Mouse (Mus musculus) midbrain, embryonic 16.5 days (tissue): ENCODE measurements around the gene Slc22a17. TPM values are rescaled to one million over a fixed set of nuclear protein-coding genes. Genes with fewer than 3 reads are reported as not detected.
"Not testable (repeated sequence)": the region's sequence is repeated elsewhere in the genome, so short reads cannot be mapped to it uniquely, and the experiment has no call there.

Experiments used
- ATAC-seq: fragments of 200-750 bp; cut with Nextera tagmentation; 2 replicates; pipeline ENCODE4 v1.8.0; 2017; ENCODE audit warnings: moderate TSS enrichment
- H3K27ac ChIP-seq: fragments of 300-500 bp; sonication (generic); 2 replicates; pipeline ENCODE4 v1.5.1; 2014; ENCODE audit warnings: mild to moderate bottlenecking, low read length, mixed read lengths
- H3K27me3 ChIP-seq: fragments of 300-500 bp; sonication (generic); 2 replicates; pipeline ENCODE4 v1.6.1; 2014; ENCODE audit warnings: low read depth, low read length, mixed read lengths; ENCODE audit not compliant: control insufficient read depth, insufficient read depth
- H3K36me3 ChIP-seq: fragments of 300-500 bp; sonication (generic); 2 replicates; pipeline ENCODE4 v1.6.1; 2014; ENCODE audit warnings: mild to moderate bottlenecking, low read length, moderate library complexity, mixed read lengths; ENCODE audit not compliant: control insufficient read depth, insufficient read depth
- H3K4me1 ChIP-seq: fragments of 300-500 bp; sonication (generic); 2 replicates; pipeline ENCODE4 v1.6.1; 2014; ENCODE audit warnings: mild to moderate bottlenecking, low read length, mixed read lengths; ENCODE audit not compliant: control insufficient read depth, insufficient read depth
- H3K4me2 ChIP-seq: fragments of 300-500 bp; sonication (generic); 2 replicates; pipeline ENCODE4 v1.6.1; 2014; ENCODE audit warnings: mild to moderate bottlenecking, low read length, mixed read lengths
- H3K4me3 ChIP-seq: fragments of 300-500 bp; sonication (generic); 2 replicates; pipeline ENCODE4 v1.5.1; 2014; ENCODE audit warnings: low read depth, mild to moderate bottlenecking, low read length, moderate library complexity, mixed read lengths
- H3K9ac ChIP-seq: fragments of 300-500 bp; sonication (generic); 2 replicates; pipeline ENCODE4 v1.6.1; 2014; ENCODE audit warnings: low read depth, low read length, mixed read lengths
- H3K9me3 ChIP-seq: fragments of 300-500 bp; sonication (generic); replicated peaks from 2 replicates; pipeline ENCODE4 v1.6.1; 2014; ENCODE audit warnings: mild to moderate bottlenecking, low read length, mixed read lengths; ENCODE audit not compliant: control insufficient read depth, poor library complexity, severe bottlenecking
- WGBS: fragments of 180-500 bp; shearing (Covaris S2); extraction: QIAGEN DNeasy Blood & Tissue Kit; methylation state at CpG from one replicate; pipeline ENCODE4 v1.1.7; 2014; 5-methylcytosine and 5-hydroxymethylcytosine counted together
- polyA plus RNA-seq: library from polyadenylated mRNA; unstranded; fragments of >200 nt; fragmentation: Nextera tagmentation; extraction: Ambion mirVana; gene quantifications from 2 replicates; pipeline ENCODE4 v1.2.1, GENCODE M21; 2015

Slc22a17 gene
- polyA plus RNA-seq, 1 experiment from 2014 or later = 245 TPM

GRCm38 (mm10) chr14:54954474-54954873 lies 41.5 kb upstream of the Slc22a17 start:
- Histone ChIP-seq H3K4me3 (no peak overlapping the region), H3K36me3 (no peaks in the 10 kb centered on the region), H3K9me3 (no peaks in the 10 kb centered on the region), H3K27ac (no peak overlapping the region), H3K4me2 (no peak overlapping the region), H3K9ac (no peak overlapping the region), H3K4me1 (no peaks in the 10 kb centered on the region), H3K27me3 (no peaks in the 10 kb centered on the region)
- no peak for ATAC-seq
- WGBS = 85% methylated on average over 3 of the region's 3 CpGs

GRCm38 (mm10) chr14:54953664-54954206 lies 40.8 kb upstream of the Slc22a17 start:
- no peaks in the 10 kb centered on the region for H3K27me3 ChIP-seq
- H3K4me1 ChIP-seq = no peaks in the 10 kb centered on the region
- H3K9ac ChIP-seq = no peak overlapping the region
- 92% methylated on average over 8 of the region's 8 CpGs for WGBS
- no peaks in the 10 kb centered on the region for H3K9me3 ChIP-seq
- H3K4me3 ChIP-seq = no peak overlapping the region
- ATAC-seq = no peak
- H3K4me2 ChIP-seq = no peak overlapping the region
- H3K36me3 ChIP-seq = no peaks in the 10 kb centered on the region
- H3K27ac ChIP-seq = no peak overlapping the region

GRCm38 (mm10) chr14:54951587-54951986 lies 38.7 kb upstream of the Slc22a17 start:
- ATAC-seq = no peak
- Histone ChIP-seq H3K27ac (no peak overlapping the region), H3K36me3 (no peaks in the 10 kb centered on the region), H3K4me2 (no peak overlapping the region), H3K9ac (no peak overlapping the region), H3K4me3 (no peak overlapping the region), H3K27me3 (no peaks in the 10 kb centered on the region), H3K9me3 (no peaks in the 10 kb centered on the region), H3K4me1 (no peaks in the 10 kb centered on the region)
- WGBS = 88% methylated on average over 6 of the region's 6 CpGs

GRCm38 (mm10) chr14:54950493-54950892 lies 37.6 kb upstream of the Slc22a17 start:
- no peak overlapping the region for H3K27ac ChIP-seq
- H3K9me3 ChIP-seq = no peaks in the 10 kb centered on the region
- 71% methylated on average over 12 of the region's 12 CpGs for WGBS
- H3K4me2 ChIP-seq = no peak overlapping the region
- ATAC-seq = no peak
- H3K36me3 ChIP-seq = no peaks in the 10 kb centered on the region
- no peak overlapping the region for H3K9ac ChIP-seq
- H3K4me3 ChIP-seq = no peak overlapping the region
- no peaks in the 10 kb centered on the region for H3K4me1 ChIP-seq
- H3K27me3 ChIP-seq = no peaks in the 10 kb centered on the region

GRCm38 (mm10) chr14:54948781-54949180 lies 35.8 kb upstream of the Slc22a17 start:
- no peaks in the 10 kb centered on the region for H3K36me3 ChIP-seq
- no peaks in the 10 kb centered on the region for H3K4me1 ChIP-seq
- no peaks in the 10 kb centered on the region for H3K9me3 ChIP-seq
- no peak overlapping the region for H3K9ac ChIP-seq
- 90% methylated on average over 9 of the region's 9 CpGs for WGBS
- ATAC-seq = no peak
- H3K27me3 ChIP-seq = no peaks in the 10 kb centered on the region
- no peak overlapping the region for H3K27ac ChIP-seq
- H3K4me3 ChIP-seq = no peak overlapping the region
- no peak overlapping the region for H3K4me2 ChIP-seq

GRCm38 (mm10) chr14:54947008-54947407 lies 34.1 kb upstream of the Slc22a17 start:
- H3K4me3 ChIP-seq, ATAC-seq, H3K9ac ChIP-seq, H3K27me3 ChIP-seq, H3K9me3 ChIP-seq, H3K27ac ChIP-seq, H3K4me2 ChIP-seq, H3K4me1 ChIP-seq, H3K36me3 ChIP-seq: not testable (repeated sequence)
- WGBS = 86% methylated on average over 6 of the region's 11 CpGs

GRCm38 (mm10) chr14:54945975-54946704 lies 33.2 kb upstream of the Slc22a17 start:
- 82% methylated on average over 19 of the region's 19 CpGs for whole genome bisulfite sequencing
- no peak for ATAC-seq
- no peak overlapping the region for H3K4me2 ChIP-seq
- H3K4me3 ChIP-seq = no peak overlapping the region
- H3K27ac ChIP-seq = no peak overlapping the region
- H3K36me3 ChIP-seq = no peaks in the 10 kb centered on the region
- no peaks in the 10 kb centered on the region for H3K27me3 ChIP-seq
- H3K4me1 ChIP-seq = no peaks in the 10 kb centered on the region
- no peaks in the 10 kb centered on the region for H3K9me3 ChIP-seq
- no peak overlapping the region for H3K9ac ChIP-seq

GRCm38 (mm10) chr14:54944939-54945338 lies 32.0 kb upstream of the Slc22a17 start:
- Histone ChIP-seq H3K9ac (no peak overlapping the region), H3K27ac (no peak overlapping the region), H3K4me3 (no peak overlapping the region), H3K4me1 (no peaks in the 10 kb centered on the region), H3K9me3 (no peaks in the 10 kb centered on the region), H3K36me3 (no peaks in the 10 kb centered on the region), H3K27me3 (no peaks in the 10 kb centered on the region), H3K4me2 (no peak overlapping the region)
- no peak for ATAC-seq
- WGBS = 76% methylated on average over 2 of the region's 2 CpGs

GRCm38 (mm10) chr14:54943971-54944370 lies 31.0 kb upstream of the Slc22a17 start:
- no peak overlapping the region for H3K9ac ChIP-seq
- WGBS = 93% methylated on average over 7 of the region's 7 CpGs

More at GRCm38 (mm10) chr14:54943971-54944370, 31.0 kb upstream of the Slc22a17 start:
- Histone ChIP-seq H3K4me2 (no peak overlapping the region), H3K4me3 (no peak overlapping the region), H3K4me1 (no peaks in the 10 kb centered on the region), H3K9me3 (no peaks in the 10 kb centered on the region), H3K36me3 (no peaks in the 10 kb centered on the region), H3K27ac (no peak overlapping the region), H3K27me3 (no peaks in the 10 kb centered on the region)
- ATAC-seq = no peak
